Mouse (Mus musculus) thymus, adult 2 months (tissue): ENCODE measurements around the gene Zmym3.

Source experiments
- CTCF ChIP-seq: fragments of 200-500 bp; IDR thresholded peaks from 2 replicates; pipeline ENCODE4 v1.5.1; 2012; ENCODE audit warnings: mild to moderate bottlenecking, control low read depth, low read length, moderate library complexity, borderline replicate concordance; ENCODE audit not compliant: control insufficient read depth, poor library complexity, insufficient read depth; ENCODE audit errors: extremely low read depth
- POLR2A ChIP-seq: fragments of 200-500 bp; IDR thresholded peaks from 2 replicates; pipeline ENCODE4 v1.6.1; 2012; ENCODE audit warnings: mild to moderate bottlenecking, low read length, control low read depth, moderate library complexity; ENCODE audit not compliant: control insufficient read depth, poor library complexity, insufficient read depth; ENCODE audit errors: extremely low read depth

GRCm38 (mm10) chrX:101429142-101429949 is 8.7 kb upstream of the Zmym3 start, which contains the start of gene Nono:
- TF ChIP-seq CTCF (no peak), POLR2A (peak; percentile 73)
